Mouse (Mus musculus) ovary, adult 18-20 months (tissue): ENCODE data around the gene Fam129a.
"Not testable (repeated sequence)": the region's sequence is repeated elsewhere in the genome, so short reads cannot be mapped to it uniquely, and the experiment has no call there.

ENCODE experiments used
- DNase-seq: peaks from one replicate; pipeline ENCODE4 v3.0.0; 2022; ENCODE audit warnings: low spot score, mixed read lengths

Gene Fam129a

DNA sequence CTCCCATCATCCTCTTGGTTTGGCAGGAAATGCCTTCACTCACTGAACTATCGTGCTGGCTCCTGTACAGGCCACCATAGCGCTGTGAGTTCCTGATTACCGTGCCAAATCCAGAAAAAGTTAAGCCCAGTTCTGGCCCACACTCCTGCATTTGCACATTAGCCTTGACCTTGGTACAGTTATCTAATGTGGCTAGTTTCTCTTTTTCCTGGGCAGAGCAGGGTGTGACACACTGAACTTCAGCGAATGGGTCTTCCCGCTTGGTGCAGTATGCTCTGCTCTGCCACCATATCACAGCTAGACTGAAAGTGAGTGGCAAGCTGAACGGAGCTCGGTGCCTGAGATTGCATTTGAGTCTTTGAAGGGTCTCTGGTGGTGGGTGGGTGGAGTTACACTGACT, 128.4 kb downstream of the Fam129a start:
- DNase-seq, result peak; percentile 60

DNA sequence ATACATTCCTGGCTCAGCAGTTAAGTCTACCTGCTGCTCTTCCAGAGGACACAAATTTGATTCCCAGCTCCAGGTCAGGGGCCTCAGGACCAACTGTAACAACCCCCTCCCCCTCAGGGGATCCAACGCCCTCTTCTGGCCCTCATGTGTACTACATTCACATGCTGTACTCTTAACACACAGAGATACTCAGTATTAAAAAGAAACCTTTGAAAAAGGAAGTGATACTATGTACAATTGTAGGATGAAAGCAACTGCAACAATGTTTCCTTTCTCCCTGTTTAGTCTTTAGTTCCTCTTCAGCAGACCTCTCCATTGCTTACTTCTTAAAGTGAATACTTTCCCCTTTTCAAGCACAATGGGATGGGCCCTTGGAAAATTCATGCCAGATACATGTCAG, 131.8 kb downstream of the Fam129a start:
- no peak for DNase-seq

DNA sequence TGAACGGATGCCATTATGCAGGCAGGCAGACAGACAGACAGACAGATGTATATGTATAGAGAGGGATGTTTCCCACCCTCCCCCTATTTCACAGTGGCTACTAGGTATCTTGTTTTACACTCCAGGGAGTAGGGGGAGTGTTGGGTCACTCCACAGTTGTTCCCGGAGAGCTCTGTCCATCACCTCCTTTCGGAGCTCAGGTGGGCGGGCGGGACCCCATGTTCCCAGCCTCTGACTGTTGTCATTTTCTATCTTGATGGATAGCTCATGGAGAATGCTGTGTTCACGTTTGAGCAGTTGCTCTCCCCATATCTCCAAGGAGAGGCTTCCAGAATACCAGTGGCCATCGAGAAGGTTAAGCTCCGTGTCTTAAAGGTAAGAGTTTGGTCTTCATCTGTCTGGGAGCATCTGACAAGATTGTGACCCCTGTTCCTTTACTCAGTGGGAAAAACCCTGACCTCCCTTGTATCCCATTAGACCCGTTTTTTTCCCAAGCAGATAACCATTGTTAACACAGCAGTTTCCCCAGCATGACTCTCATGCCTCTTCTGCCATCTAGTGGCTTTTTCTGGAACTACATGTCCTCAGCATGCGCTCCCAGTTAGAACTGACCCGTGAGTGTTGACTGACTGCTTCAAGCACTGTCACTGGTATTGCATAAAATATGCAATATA, 134.9 kb downstream of the Fam129a start:
- DNase-seq, result peak; percentile 40

DNA sequence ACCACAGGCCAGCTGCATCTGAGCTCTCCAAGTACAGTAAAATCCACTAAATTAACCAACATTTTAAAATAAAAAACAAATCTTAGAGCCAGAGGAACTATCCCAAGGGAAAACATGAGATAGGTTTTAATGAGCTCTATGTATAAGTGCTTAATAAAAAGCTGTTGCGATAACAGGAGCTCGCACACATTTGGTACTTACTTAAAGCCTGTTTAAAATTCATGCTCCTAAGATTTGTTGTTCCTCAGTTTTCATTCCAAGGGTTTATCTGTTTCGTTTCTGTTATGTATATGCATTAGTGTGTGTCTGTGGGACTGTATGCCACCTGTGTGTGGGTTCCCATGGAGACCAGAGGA, 135.4 kb downstream of the Fam129a start:
- no peak for DNase-seq

DNA sequence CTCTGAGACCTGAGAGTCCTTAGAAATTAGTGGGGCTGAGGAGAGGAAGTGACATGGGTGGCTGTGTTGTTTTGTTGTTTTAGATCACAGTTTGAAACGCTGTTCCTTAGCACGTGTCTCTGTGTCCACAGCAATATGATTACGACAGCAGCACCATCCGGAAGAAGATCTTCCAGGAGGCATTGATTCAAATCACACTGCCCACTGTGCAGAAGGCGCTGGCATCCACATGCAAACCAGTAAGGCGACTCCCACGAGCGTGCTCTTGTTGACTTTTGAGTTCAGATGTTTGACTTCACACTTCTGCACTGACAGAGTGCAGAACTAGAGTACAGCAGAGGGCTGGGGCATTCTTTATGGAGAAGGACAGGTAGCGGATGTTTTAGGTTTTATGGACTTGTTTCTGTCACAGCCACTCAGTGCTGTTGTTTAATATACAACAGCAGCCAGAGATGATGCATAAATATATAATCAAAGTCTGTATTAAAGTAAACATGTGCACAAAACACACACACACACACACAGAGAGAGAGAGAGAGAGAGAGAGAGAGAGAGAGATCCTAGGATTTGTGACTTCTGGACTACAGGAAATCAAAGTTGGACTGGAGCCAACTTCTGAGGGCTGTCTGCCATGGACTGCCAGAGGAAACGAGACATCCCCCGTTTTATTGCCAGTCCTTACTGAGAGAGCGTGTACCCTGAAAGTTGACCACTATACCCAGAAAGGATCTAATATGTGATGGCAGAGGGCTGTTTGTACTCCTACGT, 138.2 kb downstream of the Fam129a start:
- no peak for DNase-seq

DNA sequence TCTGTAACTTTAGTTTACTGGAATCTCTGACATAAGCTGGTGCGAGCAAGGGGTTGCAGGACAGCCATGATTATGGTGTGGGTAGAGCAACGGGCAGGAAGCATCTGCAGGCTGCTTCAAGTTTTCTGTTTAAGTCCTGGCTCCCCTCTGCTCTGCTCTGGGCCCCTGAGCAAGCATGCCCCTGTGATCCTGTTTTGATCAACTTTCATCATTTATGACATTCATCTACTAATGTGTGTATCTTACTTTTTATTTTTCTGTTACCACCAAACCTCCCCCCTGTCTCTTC, 138.7 kb downstream of the Fam129a start:
- no peak for DNase-seq

DNA sequence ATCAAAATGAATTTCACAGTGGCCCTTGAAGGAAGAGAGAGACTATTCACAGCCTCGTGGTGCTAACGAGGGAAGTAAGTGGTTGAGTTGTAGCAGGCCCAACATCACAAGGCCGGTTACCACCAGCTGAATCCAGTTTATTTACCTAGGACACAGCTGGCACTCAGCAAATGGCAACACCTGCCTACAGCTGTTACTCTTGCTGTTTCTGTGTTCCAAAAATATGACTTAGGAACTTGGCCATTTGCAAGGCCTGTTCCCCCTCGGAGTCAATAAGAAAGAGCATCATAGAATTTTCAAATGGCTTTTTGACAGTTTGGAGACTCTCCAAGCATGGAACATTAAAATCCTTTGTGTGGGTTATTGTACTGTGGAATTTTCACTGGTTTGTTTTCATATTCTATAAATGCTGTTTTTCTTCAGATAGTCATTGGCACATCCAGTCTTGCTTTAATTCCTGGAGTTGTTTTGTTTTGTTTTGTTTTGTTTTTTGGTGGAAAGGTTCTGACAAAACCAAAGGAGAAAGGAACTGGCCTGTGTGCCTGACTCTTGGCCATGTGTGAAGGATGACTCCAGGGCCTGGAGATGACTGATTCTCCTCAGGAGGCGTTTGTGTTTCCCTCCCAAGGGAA, 139.6 kb downstream of the Fam129a start:
- DNase-seq, result no peak

DNA sequence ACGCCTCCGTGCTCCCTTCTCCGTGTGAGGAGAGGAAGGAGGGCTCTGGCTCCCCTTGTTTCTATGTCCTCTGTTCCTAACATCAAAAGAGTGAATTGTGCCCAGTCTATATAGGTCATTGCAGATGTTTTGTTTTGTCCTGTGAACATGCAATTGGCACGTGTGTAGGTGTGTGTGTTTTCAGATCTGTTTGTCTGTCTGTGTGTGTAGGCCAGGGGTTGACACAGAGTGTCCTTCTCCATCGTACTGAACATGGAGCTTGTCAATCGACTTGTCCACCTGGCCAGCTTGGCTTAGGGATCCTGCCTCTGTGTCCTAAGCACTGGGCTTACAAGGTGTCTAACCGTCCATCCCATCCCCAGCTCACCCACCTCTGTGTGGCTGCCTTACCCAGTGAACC, 140.1 kb downstream of the Fam129a start:
- no peak for DNase-seq

DNA sequence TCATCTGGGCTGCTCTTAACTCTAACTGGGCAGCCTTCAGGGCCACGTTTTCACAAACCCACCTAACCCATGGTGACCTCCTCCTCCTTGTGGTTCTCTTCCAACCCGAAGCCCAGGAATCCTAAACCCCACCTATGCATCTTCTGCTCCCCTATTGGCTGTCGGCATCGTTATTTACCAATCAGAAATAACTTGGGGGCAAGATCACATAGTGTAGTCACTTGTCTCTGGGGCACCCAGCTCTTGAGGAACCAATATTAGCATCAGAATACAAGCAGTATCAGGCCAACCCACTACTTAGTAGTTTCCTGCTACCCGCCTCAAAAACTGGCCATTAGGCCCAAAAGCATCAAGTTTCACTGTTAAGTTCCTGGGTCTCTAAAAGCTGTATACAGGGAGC, 141.7 kb downstream of the Fam129a start:
- no peak for DNase-seq

DNA sequence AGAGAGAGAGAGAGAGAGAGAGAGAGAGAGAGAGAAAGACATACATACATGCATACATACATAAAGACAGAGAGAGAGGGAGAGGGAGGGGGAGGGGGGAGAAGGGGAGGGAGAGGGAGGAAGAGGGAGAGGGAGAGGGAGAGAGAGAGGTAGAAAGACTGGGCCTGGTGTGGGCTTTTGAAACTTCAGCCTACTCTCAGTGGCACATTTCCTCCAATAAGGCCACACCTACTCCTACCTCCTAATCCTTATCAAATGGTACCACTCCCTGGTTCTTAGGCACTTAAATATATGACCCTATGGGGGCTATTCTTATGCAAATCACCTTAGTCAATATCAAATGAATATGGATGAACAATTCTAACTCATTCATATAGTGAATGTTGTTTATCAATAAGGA, 142.6 kb downstream of the Fam129a start:
- DNase-seq, result no peak

DNA sequence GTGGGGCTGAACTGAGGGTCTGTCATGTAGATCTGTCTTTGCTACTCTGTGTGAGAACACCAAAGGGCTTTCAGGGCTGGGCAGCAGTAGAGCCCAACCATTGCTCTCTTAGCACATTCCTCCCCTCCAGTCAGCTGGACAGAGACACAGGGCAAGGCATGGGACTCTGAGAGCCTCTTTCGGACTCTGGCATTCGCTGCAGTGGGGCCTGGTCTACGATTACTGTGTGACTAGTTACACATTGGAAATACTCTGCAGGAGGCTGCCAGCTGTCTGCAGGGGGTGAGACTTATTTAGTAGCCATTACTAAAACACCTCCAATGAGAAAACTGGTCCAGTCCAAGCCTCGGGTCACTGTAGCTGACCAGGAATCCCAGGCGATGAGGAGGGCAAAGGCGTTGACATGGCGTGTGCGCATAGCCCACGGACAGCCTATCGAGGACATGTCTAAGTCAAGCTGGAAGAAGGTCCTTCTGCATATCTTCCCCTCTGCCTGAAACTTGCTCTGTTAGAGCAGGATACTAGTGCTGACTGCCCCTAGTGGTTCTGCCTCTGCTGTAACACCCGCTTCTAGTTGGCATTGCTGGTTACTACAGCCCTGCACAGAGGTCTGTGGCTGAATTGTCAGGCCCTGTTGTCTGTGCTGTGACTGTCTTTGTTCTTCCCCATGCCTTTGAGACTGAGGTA, 145.2 kb downstream of the Fam129a start:
- no peak for DNase-seq

DNA sequence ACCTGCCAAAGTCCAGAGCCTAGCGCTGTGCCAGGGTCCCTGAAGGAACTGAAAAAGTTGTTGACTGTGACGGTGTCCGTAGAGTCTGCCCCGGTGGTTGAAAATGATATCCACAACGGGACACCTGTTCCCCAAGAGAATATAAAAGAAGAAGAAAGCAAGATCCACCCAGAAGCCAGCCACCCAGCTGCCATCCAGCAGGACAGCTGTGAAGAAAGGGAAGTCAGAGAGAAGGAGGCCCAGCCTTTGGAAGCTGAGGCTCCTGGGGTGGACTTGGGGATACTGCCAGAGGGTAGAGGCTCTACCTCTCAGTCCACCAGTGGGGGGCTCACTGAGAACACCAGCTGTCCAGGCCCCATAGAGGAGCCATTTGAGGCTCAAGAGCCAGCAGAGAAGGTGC, 146.6 kb downstream of the Fam129a start:
- no peak for DNase-seq

DNA sequence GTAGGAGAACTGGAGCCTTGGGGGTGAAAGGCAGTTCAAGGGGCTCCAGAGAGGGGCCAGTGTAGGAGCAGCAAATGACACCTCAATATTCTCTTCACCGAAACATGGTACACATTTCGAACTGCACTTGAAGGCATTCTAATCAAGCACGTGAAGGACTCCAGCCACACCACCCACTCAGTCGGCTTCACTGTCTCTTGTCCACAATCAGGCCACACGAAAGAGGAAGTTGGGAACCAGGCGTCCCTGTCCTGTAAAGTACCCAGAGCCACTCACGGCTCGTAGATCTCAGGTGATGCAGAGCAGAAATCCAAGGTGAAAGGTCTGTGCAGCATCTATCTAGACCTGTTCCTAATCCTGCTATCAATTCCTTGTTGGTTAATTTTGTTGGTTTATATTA, 147.6 kb downstream of the Fam129a start:
- no peak for DNase-seq

DNA sequence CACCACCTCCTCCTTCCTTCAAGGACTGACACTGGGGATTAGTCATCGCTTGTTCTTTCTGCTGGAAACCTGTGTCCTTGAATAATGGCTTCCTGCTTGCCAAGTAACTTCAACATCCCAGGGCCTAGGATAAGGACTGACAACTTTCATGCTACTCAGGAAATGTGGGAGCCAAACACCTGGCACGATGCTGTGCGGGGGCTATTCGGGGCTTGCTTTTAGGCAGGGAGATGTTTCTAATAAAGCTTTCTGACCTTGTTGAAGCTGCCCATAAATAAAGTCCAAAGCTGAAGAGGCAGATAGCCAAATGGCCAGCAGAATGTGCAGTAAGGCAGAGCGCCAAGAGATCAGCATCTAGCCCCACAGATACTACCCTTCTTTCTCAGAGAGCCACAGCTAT, 148.9 kb downstream of the Fam129a start:
- peak; percentile 70 for DNase-seq

DNA sequence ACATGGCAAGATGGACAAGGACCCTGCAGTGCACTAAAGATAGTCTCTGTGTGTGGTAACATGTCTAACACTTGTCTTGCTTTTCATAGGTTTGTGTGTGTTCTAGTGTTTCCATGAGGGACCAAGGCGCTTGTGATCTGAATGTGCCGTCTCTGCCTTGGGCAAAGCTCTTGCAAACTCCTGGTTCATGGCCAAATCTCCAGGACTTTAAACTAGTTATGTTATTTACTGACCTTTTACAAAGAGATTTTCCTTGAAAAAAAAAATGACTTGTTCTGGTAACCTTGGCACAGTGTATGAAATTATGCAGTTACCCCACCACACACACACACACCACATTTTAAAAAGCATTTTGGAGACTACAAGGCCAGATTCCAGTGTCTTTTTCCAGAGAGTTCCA, 149.6 kb downstream of the Fam129a start:
- DNase-seq, result peak; percentile 34

DNA sequence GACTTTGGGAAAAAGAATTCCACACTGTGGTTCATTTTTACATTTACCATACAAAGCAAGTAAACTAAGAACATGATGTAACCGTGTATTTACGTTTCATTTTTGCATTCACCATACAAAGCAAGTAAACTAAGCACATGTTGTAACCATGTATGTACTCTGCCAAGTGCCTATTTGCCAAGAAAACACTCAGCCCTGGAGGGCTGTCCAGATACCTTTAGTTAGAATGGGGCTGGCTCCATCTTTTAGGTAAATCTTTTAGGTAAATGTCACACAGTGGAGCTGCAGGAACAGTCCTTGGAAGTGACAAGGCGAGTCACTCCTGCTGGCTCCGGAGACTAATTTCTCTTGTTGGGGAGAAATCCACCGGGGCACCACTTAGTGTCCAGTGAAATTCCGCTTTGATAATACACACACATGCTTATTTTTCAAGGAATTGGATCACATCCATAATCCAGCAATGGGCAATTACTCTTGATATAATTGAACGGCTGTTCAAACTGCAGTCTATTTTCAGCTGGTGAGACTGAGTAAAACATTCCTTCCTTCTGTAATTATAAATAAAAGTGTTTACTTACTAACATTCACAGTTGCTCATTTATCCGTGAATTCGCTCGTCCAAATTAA, 150.5 kb downstream of the Fam129a start:
- no peak for DNase-seq

DNA sequence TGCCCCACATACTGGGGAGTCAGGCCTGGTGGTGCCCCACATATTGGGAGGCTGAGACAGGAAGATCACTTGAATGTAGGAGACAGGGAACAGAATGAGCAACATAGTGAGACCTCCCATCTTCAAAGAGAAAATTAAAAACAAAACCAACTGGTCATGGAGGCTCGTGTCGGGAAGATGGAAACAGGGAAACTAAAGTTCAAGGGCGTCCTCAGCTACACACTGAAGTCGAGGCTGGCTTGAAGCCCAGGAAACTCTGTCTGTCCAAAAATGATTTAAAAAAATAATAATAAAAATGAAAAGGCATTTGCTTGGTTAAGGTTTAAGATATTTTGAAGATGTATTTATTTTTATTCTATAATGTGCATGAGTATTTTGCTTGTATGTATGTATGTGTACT, 152.8 kb downstream of the Fam129a start:
- no peak for DNase-seq

DNA sequence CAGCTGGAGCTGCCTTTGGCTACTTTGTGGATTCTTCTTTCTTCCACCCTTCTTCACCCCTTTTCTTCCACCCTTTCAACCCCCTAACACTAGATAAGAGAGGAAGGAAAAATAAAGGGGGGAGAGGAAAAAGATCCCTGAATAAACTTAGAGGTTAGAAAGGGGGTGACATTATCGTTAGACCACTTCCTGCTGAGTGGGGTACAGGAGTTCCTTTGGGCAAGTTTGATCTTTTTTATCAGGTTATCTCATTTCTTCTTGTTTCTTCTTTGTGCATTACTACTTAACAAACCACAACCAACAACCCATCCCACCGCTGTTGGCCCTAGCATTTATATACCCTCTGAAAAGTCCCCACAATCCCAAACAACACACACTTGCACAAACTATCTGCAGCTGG, 154.6 kb downstream of the Fam129a start:
- no peak for DNase-seq

DNA sequence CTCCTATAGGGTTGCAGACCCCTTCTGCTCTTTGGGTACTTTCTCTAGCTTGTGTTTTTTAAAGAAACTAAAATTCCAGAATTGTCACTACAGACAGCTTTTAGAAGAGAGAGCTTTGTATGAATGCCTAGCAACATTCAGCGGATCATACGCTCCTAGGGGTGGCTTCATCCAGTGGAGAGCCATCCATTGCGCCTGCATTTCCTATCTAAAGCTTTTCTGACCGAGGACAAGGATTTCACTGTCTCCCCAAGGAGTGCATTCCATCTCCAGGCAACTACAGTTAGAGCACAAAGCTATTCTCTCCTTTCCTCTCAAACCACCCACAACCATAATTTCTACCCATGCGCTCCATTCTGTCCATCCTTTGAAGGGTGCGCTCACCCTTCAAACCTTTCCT, 155.4 kb downstream of the Fam129a start:
- no peak for DNase-seq

DNA sequence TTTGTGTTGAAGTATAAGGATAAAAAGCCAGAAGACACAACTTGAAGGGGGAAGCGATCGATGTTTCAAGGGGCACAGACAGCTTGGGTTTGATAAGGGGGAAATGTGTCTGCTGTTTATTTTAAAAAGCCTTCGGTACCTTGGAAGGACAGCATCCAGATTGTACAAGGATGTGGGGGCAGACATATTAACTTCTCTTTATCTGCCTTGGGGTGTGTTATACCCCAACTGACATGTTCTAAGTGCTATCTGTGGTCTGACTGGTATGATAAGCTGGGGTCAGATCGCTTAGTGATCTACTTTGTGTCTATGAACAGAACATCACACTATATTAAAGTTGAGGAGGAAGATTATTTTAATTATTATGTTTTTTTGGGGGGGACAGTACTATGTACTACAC, 157.2 kb downstream of the Fam129a start:
- no peak for DNase-seq

DNA sequence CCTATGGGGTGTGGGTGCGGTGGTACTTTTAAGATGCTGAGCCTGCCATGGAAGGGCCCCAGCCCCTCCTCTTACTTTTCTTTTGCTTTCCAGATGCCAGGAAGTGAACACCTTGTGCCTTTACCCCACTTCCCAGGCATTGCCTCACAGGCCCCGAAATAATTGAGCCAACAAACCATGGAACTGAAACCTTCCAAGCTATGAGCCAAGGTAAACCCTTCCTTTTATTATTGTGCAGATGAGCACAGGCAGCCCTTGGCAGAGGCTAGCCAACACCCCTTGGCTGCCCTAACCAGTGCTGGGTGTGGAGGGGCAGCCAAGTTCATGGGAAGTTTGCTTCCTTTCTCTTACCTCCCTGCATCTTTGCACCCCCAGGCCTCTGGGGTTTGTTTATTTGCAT, 166.2 kb downstream of the Fam129a start:
- no peak for DNase-seq

DNA sequence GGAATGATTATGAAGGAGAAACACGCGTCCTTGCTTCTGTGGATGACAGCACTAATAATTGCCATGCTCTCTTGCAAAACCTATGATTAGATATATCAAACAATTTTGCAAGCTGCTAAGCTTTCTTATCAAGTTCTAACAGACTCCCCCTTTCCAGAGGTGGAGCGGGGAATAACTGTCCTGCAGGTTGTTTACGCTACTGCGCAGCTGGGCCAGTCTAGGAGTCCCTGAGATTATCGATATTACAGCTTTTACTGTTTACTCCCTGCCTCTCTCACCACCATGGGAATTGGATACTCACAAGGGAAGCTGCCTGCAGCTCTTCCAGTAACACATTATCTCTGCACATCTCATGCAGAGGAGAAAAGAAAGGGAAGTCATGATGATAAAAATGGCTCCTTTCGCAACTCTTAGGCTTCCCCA, 170.2 kb downstream of the Fam129a start:
- no peak for DNase-seq

DNA sequence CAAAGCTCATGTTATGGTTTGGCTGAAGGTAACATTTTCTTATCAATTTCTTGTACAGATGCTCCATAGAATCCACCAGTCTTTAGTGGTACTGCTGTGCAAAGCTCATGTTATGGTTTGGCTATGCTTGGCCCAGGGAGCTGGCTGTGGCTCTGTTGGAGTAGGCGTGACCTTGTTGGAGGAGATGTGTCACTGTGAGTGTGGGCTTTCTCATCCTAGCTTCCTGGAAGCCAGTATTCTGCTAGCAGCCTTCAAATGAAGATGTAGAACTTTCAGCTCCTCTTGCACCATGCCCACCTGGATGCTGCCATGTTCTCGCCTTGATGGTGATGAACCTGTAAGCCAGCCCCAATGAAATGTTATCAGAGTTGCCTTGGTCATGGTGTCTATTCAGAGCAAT, 178.9 kb downstream of the Fam129a start:
- DNase-seq, result not testable (repeated sequence)
